Mouse (Mus musculus): ENCODE measurements at regions not wholly inside any gene's neighbourhood (a gene's known extent, or its start where the extent isn't known, plus 50 kb on each side); places are given as distances from the start of the nearest gene placed in this dataset.

DNA sequence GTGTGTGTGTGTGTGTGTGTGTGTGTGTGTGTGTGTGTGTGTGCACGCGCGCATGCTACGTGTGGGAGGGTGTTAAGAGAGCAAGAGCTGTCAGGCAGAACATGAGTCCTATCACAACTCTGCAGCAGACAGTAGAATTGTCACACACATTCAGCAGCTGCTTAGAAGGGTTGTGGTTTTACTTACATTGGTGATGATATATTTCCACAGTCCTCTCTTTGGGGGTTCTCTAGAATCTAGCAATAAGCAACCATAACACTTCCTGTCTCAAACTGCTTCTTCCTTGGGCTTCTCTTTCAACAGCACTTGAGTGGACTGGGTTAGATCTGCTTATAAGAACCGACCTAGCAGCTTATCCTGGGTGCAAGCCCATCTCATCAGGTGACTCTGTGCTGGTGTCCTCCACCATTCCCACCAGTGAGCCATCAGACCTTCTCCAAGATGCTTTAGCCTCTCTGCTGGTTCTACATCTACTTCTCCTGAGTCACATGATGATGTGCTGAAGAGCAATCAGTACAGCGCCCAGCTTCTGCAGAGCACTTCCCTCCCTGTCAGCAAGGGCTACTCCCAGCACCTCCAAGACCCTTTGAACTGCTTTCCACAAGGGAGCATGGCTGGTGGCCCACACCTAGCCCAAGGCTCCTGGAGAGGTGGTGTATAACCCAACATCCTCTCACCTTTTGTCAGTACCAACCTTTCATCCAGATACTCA is 222.6 kb downstream of the Wdr11 start:
- DNase-seq (ENCODE audit: low spot score in 2 of 2), result no peak

DNA sequence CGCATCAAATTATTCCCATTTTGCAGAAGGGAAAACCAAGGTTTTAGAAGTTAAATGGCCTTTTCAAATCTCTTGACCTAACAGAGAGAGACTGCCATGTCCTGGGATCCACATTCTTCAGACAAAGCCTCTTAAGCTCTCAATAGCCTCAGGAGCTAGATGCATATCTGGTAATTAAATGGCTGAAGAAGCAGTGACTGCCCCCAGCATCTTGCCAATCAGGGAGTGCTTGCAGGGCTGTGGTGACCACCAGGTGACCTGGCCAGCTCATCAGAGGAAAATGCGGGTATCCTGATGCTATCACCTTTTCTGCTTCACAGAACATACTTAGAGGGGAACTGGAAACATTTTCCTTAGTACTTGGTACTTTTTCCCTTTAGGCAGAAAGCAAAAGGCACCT is 227.2 kb downstream of the Wdr11 start:
- no peak for DNase-seq (ENCODE audit: low spot score in 2 of 2)

DNA sequence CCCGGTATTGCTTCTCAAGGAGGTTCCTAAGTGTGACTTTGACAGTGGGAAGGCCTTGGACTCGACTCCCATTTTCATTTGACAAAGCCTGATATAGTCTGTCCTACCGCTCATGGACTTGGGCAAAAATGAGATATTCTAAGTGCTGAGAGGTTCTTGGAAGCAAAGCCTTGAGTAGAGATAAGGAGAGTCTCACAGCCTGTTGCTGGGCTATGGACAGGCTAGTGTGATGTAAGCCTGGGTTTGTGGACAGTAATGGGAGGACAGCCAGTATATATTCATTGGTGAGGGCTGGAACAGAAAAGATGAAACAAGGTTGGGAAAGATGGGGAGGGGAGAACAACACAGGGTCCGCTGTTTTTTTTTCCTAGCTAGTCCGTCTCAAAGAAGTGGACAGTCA is 228.0 kb downstream of the Wdr11 start:
- DNase-seq (ENCODE audit: low spot score in 2 of 2), result no peak

DNA sequence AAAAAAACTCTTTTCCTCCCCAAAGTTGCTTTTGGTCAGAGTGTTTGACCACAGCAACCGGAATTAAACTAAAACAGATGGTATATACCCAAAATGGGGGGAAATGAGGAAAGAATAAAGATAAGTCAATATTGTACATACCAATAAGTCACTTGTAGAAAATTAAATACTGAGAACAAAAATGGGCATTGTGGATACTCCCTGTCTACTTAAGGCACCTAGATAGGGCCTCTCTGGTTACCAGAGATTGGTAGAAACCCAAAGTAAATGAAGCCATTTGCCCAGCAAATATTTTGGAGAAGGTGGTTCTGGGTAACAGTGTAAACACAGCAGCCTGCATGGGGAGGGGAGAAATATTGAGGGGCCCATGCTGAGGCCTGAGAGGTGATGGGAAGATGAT is 237.3 kb downstream of the Wdr11 start:
- DNase-seq (ENCODE audit: low spot score in 2 of 2), result no peak

DNA sequence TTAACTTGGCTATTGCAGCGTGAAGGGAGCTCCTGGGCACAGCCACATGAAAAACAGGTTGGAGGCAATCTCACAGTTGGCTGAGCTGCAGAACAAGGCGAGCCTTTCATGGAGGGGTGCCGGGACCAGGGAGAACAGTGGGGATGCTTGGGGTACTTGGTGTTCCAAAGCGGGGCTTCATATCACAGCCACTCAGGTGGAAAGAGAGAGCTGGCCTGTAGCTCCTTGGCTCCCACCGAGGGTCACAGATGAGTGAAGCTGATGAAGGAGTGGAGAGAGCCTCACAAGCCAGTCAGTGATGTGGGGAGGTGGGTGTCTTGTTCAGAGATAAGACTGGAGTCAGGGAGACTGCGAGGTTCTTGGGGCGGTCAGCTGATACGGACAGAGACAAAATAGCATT is 241.2 kb downstream of the Wdr11 start:
- no peak for DNase-seq (ENCODE audit: low spot score in 2 of 2)

DNA sequence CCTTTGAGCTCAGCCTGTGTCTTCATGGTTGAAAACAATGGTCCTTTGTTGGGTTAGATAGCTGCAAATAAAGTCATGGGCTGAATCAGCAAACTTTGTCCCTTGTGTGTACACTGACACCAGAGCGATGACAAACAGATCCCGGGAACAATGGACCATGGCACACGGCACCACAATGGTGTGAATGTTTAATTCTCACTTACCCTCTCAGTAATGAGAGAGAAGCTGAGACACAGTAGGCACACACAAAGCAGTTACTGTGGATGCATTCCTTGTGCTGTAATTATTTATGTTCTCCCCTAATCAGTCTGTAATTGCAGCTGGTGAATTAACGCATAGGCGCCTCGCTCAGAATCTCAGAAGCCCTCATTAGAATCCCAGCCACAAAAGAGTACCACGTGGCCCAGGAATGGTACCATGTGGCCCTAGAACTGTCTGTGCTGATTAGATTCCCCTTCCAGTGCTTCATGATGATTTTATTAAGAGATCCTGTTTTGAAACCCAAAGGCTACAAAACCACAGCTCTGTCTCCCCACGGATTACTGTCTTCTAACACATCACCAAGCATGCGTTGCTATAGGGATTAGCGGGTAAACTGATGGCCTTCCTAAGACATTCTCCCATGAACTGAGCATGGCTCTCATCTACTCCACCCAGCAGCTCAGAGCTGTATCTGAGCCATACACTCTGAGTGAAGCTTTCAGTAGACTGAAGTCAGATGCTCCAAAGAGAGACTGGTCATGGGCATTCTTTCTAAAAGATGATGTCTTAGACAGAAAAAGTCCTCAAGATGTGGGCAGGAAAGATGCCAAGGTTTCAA is 250.8 kb downstream of the Wdr11 start:
- no peak for DNase-seq (ENCODE audit: low spot score in 2 of 2)

DNA sequence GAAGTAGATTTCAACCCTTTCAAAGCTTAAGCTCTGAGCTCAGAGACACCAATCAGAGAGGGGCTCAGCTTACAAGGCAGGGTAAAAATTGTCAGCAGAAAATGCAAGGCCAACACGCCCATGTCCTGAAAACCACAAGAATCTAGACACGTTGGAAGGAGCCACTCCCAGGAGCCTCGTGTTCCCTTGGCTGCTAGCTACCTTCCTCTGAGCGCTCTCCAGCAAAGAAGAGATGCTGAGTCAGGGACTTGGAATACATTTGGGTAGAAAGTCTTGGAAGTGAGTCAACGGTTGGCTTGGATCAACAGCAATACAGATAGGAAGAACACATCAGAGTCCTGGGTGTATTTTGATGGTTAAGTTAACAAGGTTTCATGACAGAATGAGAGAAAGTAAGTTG is 255.5 kb downstream of the Wdr11 start:
- no peak for DNase-seq (ENCODE audit: low spot score in 2 of 2)

DNA sequence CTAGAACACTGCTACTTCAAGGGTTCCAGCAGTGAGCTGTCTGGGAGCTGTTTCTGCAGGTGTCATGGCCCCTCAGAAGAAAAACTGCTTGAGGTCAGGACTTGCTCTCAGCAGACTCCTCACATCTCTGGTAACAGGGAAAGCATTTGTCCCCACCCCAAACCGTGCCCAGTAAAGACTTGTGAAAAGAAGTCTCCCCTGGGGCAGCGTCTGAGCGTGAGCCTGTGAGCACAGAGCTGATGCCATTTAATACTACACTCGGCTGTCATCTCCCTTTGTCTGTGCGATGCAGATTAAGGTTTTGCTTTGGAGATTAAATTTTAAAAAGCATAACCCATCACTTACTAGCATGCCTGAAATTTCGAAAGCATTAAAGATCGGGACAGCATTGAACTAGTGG is 261.9 kb downstream of the Wdr11 start:
- DNase-seq (ENCODE audit: low spot score in 2 of 2), result no peak

DNA sequence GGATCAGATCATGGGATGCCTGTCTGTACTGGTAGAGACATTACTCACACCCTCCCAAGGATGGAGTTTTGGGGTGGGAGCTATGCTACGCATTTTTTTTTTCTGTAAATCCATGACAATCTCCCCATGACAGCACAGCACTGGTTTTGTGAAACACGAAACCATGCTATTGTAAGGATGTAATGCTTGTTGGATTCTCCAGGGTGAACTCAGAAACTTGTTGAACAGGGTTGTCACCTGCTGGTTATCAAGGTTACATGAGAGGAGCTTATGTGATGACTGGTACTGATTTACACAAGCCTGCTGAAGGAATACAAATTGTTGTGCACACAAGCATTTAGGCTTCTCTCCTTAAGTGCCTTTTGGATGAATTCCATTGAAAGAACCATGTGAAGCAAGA is 263.3 kb downstream of the Wdr11 start:
- DNase-seq (ENCODE audit: low spot score in 2 of 2), result no peak

DNA sequence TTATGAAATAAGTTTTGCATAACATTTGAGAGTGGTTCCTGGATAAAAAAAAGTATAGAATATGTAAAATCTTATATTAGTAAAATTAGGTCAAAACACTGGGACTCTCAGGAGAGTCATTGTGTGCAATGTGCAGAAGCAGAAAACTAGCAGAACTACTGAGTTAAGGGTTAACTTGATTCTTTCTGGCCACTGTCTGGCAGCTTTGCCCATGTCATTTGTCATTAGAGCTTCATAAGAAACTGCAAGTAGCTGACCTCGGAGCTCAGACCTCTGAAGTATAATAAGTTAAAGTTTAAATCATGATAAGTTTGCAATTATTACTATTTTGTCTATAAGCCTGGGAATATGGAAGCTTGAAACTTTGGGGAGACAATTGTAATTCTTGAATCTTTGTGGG is 271.3 kb downstream of the Wdr11 start:
- no peak for DNase-seq (ENCODE audit: low spot score in 2 of 2)

DNA sequence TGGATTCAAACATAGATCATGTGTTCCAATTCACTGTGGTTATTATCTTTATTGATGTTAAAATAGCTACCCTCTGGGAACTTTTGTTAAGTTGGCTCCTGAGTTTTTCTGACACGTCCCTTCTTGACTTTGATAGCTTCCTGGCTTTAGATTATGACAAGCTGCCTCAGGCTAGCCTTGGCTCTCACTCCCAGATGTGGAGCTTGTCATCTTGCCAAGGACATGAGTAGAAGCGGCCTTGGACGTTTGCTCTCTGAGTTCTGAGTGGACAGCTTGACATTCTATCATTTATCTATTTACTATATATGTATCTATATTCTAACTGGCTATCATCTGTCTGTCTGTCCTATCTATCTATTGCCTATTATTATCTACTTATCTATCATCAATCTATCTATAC is 273.9 kb downstream of the Wdr11 start:
- DNase-seq (ENCODE audit: low spot score in 2 of 2), result no peak

DNA sequence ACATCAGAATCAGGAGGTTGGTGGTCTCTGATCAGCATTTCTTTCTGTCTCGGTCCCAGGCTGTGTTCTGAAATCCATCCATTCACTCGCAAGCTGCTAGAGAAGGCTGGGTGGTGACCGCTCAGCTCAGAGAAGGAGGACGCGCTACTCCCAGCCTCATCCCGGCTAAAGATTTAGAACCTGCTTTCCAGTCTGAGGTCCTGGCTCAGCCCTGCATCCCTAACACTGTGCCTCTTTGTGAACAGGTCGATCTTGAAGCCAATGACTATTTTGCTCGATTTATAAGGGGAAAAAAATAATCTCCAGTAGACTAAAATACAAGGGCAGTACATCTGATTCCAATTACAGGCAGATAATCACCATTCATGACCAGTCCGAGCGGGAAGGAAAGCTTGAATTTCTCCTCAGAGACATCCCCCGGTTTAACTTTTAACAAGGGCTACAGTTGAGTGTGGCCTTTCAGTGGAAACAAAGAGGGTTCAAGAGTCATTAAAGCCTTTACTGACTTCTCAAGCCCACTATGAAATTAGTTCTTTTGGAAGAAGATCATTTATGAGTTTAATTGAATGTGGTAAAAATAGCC is 280.6 kb downstream of the Wdr11 start:
- DNase-seq (ENCODE audit: low spot score in 2 of 2), result no peak

DNA sequence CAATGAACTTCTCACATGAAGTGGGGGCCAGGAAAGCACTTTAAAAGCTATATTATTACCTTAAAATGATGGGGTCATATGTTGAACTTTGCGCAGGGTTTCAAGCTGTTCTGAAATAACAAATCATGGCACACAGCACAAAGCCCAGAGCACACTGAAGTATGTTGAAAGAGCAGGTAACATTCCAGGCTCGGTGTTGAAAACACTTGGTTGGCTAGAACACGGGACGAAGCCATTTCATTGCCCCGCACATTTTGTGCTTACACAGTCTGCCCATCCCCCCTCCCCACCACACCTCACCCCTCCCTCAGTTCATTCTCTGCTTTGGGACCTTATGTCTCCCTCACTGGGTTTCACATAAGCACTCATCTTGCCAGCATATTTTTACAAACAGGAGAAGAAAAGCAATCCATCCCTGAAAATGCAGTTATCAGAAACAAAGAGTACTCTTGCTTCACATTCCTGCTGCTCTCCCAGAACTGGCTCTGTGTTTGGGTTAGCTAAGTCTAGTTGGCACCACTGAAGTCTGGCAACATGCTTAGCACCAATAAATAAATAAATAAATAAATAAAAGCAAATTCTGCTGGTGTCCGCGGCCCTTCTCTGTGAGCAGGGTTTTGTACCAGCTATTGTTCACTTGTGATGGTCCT is 284.7 kb downstream of the Wdr11 start:
- no peak for DNase-seq (ENCODE audit: low spot score in 2 of 2)

DNA sequence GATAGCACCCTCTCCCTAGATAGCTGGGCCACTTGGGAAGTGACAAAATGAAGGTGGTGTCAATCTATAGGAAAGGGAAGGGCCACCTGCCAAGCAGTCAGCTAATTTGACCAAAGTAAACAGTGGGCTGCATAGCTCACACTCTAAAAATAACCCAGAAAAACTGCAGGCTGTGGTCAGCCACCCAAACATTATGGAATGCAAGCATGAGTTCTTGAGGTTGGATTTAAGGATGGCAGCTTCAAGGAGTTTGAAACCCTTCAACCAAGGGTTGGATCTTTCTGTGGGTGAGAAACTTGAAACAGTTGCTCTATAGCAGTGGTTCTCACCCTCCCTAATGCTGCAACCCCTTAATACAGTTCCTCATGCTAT is 285.2 kb downstream of the Wdr11 start:
- no peak for DNase-seq (ENCODE audit: low spot score in 2 of 2)

DNA sequence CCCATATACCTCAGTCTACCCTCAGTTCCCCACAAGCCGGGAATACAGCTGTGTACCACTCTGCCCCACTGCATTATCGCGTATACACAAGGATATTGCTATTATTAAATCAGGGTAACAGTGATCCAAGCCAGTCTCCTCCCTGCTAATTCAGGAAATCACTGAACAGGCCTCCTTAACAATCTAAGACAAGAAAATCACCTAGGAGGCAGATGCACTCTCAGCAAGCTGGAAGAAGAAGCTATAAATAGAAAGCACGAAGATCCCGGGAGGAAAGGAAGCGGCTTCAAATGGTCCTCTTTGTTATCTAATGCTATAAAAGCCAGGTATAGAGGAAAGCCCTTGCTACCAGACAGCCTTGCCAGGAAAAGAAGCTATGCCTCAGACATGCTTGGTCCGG is 304.6 kb downstream of the Wdr11 start:
- no peak for DNase-seq (ENCODE audit: low spot score in 2 of 2)

DNA sequence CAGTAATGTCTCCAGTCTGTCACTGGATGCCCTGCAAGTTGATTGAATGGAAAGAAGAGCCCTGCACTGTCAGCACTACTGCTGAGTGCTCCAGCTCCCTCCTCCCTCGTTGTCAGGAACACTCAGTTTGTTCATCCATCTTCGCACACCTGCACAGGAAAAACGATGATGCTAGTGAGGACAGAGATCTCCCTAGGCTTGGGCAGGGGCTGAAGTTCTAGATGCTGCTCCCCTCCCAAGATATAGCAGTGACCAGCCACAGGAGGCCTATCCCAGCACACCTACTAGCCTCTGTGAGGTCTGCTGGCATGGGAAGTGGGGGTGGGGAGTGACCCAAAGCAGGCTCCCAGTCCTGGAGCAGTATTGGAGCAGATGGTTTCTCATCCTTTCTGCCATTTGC is 305.8 kb downstream of the Wdr11 start:
- DNase-seq (ENCODE audit: low spot score in 2 of 2), result no peak

DNA sequence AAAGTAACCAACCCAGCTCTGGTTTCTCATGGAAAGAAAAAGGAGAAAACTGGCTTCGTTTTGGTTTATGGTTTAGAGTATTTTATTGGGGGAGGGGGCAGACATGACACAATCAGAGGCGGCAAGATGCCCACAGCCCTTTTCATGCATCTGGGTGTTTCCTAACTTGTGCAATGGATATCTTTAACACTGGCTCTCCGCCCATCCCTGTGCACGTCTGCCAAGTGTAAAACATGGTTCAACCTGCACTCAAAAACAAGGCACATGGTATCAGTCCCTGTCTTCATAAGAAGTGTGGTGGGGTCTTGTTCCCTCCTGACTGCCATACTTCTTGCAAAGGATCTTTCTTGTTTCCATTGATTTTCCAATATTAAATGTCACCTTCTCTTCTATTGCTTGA is 310.6 kb downstream of the Wdr11 start:
- DNase-seq (ENCODE audit: low spot score in 2 of 2), result no peak

DNA sequence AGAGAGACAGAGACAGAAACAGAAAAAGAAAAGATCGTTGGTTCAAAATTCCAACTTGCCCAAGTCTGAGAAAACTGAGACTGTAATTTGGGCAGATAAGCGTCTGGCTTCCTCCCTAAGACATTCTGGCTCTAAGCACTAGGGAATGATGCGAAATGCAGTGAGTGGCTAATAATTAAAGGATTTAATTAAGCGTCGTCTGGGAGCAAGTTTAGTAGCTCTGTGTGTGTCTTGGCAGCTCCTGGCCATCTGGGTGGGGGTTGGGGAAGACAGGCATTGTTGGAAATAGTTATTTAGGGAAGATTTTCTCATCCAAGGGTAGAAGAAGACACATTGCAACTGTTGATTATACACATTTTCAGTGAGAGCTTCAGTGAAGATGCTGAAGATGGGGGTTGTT is 311.5 kb downstream of the Wdr11 start:
- DNase-seq (ENCODE audit: low spot score in 2 of 2), result no peak

DNA sequence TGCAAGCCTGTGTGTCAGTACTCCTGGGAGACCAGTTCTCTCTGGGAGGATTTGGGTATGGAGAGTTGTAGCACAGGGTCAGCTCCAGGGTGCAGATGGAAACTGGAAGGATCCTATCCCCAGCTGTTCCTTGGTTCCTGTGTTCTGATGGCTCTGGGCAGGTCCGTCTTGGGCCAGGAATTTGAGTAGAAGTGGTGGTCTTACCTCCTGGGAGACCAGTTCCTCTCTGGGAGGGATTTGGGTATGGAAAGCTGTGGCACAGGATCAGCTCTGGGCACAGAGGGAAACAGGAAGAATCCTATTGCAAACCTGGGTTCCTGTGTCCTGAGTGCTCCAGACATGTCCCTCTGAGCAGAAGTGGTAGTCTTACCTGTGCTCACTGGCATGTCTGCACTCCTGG is 314.5 kb downstream of the Wdr11 start:
- DNase-seq (ENCODE audit: low spot score in 2 of 2), result no peak

DNA sequence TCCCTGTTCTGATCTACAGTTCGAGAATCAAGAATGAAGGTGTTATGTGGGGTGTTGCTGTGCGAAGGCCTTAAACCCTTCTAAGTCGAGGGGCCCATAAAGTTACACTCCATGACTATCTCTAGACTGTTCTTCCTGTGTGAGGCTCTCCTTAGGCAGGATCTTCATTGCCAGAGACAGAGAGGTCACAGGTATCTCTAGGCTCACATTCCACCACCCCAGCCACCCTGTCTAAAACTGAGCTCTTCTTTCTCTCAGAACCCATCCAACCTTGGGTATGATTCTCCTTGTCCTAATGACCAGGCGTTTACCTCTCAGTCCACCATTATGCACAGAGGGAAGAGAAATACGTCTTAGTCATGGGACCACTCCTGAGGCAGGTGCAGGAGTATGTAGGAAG is 317.2 kb downstream of the Wdr11 start:
- no peak for DNase-seq (ENCODE audit: low spot score in 2 of 2)

DNA sequence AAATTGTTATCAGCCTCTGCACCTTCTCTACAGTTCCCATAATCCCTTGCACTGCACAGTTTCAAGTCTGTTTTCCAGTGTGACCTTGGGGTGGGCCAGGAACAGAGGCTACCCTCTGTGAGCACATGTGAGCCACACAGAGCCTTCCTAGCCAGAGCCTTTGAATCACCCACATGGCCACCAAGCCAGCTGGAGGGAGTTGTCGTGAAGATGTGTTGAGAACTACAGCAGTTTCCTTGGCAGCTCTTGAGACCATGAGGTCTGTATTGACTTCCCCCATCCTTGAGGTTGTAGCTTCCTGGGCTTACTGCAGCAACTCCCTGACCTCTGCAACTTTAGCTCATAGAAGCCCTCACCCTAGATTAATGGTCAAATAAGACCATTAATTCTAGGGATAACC is 318.1 kb downstream of the Wdr11 start:
- DNase-seq (ENCODE audit: low spot score in 2 of 2), result no peak

DNA sequence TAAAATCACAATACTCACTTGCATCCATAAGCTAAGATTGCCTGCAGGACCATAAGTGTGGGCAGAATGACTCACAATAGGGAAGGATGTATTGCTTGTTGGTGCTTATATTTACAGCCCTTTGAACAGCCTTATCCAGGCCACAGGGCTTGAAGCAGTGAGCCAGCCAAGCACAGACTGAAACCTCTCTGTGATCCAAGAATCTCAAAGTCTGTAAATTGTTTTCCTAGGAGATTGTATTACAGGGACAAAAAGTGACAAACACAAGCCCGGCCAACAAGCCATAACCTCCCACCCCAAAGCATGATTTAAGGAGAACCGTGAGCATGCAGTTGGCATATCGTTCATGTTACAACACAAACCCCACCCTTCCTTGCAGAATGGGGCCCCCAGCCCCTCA is 319.2 kb downstream of the Wdr11 start:
- DNase-seq (ENCODE audit: low spot score in 2 of 2), result no peak

DNA sequence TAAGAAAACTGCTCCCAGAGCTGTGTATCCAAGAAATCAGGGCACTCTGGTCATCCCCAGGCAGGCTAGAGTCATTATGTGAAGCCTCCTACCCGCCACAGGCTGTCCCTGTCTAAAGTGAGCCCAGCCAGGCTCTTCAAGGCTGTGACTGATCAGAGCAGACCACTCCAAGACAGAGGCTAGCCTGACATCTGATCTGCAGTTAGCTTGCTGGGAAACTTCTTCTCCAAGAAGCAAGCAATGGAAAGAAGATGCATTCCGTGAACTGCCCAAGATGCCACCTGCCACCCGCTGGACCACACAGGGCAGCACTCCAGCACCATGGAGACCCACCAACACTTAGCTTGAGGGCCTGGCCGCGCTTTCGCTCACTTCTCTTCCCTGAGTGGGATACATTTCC is 323.2 kb downstream of the Wdr11 start:
- no peak for DNase-seq (ENCODE audit: low spot score in 2 of 2)

Data from spleen, postnatal 10 days (tissue).